Mouse (Mus musculus) CH12.LX (cell line): ENCODE measurements at regions not wholly inside any gene's neighbourhood (a gene's known extent, or its start where the extent isn't known, plus 50 kb on each side); places are given as distances from the start of the nearest gene placed in this dataset.

Experiments
- DNase-seq: peaks from one replicate; pipeline ENCODE4 v3.0.0-alpha.2; 2013; ENCODE audit errors: extremely low read depth
- H3K27ac ChIP-seq: 2 replicates; pipeline ENCODE4 v1.5.1; 2012; ENCODE audit warnings: low read depth, mild to moderate bottlenecking, control low read depth, moderate library complexity; ENCODE audit not compliant: insufficient read depth
- H3K27me3 ChIP-seq: replicated peaks from 2 replicates; pipeline ENCODE3; 2012; ENCODE audit warnings: inconsistent platforms
- H3K36me3 ChIP-seq, 2 experiments: replicated peaks in 1 of 2; 2 replicates each; pipeline versions ENCODE3 to v1.6.1; 2012; ENCODE audit warnings: inconsistent platforms in 1 of 2, low read length in 1 of 2, mild to moderate bottlenecking in 1 of 2, mixed read lengths in 1 of 2, moderate library complexity in 1 of 2; ENCODE audit not compliant: control insufficient read depth in 1 of 2, insufficient read depth in 1 of 2
- H3K4me1 ChIP-seq, 2 experiments: 2 replicates each; pipeline ENCODE4 v1.6.1; 2012; ENCODE audit warnings: inconsistent platforms in 1 of 2, moderate library complexity in 1 of 2; ENCODE audit not compliant: insufficient read depth in 2 of 2, control insufficient read depth in 1 of 2
- H3K4me2 ChIP-seq: 2 replicates; pipeline ENCODE4 v1.6.1; 2012; ENCODE audit warnings: low read depth, mild to moderate bottlenecking, control low read depth; ENCODE audit not compliant: poor library complexity, insufficient read depth, severe bottlenecking
- H3K4me3 ChIP-seq, 3 experiments: fragments of 150-350 bp in 1 of 3; sonication (generic) in 1 of 3; replicated peaks in 1 of 3; 2 replicates each; pipeline versions ENCODE3 to v1.5.1; 2011 to 2012; ENCODE audit warnings: low read depth in 2 of 3, low read length in 2 of 3, mild to moderate bottlenecking in 2 of 3, moderate library complexity in 2 of 3, control low read depth in 1 of 3, improper control_type of control experiment in 1 of 3, inconsistent platforms in 1 of 3, mixed read lengths in 1 of 3; ENCODE audit not compliant: poor library complexity in 1 of 3
- H3K79me2 ChIP-seq: replicated peaks from 2 replicates; pipeline ENCODE4 v1.6.1; 2012; ENCODE audit warnings: mild to moderate bottlenecking, moderate library complexity; ENCODE audit not compliant: control insufficient read depth, poor library complexity, insufficient read depth, severe bottlenecking; ENCODE audit errors: extremely low read depth
- H3K9ac ChIP-seq: 2 replicates; pipeline ENCODE4 v1.6.1; 2012; ENCODE audit warnings: low read depth, mild to moderate bottlenecking, control low read depth, moderate library complexity; ENCODE audit not compliant: insufficient read depth
- H3K9me3 ChIP-seq: replicated peaks from 2 replicates; pipeline ENCODE3; 2012; ENCODE audit warnings: low read length, inconsistent platforms, mixed read lengths
- CHD1 ChIP-seq: IDR thresholded peaks from 2 replicates; pipeline ENCODE4 v1.6.1; 2012; ENCODE audit warnings: low read depth, low read length, improper control_type of control experiment, inconsistent platforms
- ELF1 ChIP-seq: IDR thresholded peaks from 2 replicates; pipeline ENCODE4 v1.6.1; 2014; ENCODE audit warnings: low read depth, mild to moderate bottlenecking, inconsistent platforms, low read length, improper control_type of control experiment
- GABPA ChIP-seq: IDR thresholded peaks from 2 replicates; pipeline ENCODE4 v1.6.1; 2012; ENCODE audit warnings: low read depth, low read length, improper control_type of control experiment, inconsistent platforms; ENCODE audit not compliant: insufficient replicate concordance
- KAT2A ChIP-seq: IDR thresholded peaks from 2 replicates; pipeline ENCODE4 v1.6.1; 2012; ENCODE audit warnings: low read length, improper control_type of control experiment, inconsistent platforms; ENCODE audit not compliant: insufficient replicate concordance
- MAFK ChIP-seq: IDR thresholded peaks from 2 replicates; pipeline ENCODE4 v1.6.1; 2011; ENCODE audit warnings: low read length, improper control_type of control experiment; ENCODE audit not compliant: insufficient replicate concordance
- MAX ChIP-seq: IDR thresholded peaks from 2 replicates; pipeline ENCODE4 v1.6.1; 2011; ENCODE audit warnings: low read length, improper control_type of control experiment
- MAZ ChIP-seq: IDR thresholded peaks from 2 replicates; pipeline ENCODE4 v1.6.1; 2012; ENCODE audit warnings: low read depth, mild to moderate bottlenecking, inconsistent platforms, low read length, improper control_type of control experiment, moderate library complexity
- RCOR1 ChIP-seq: conservative IDR thresholded peaks from 2 replicates; pipeline ENCODE4 v1.6.1; 2012; ENCODE audit warnings: low read depth, mild to moderate bottlenecking, inconsistent platforms, low read length, improper control_type of control experiment
- SMC3 ChIP-seq: IDR thresholded peaks from 2 replicates; pipeline ENCODE4 v1.6.1; 2011; ENCODE audit warnings: low read depth, low read length, improper control_type of control experiment
- TBP ChIP-seq: conservative IDR thresholded peaks from 2 replicates; pipeline ENCODE4 v1.6.1; 2011; ENCODE audit warnings: low read depth, low read length, improper control_type of control experiment
- USF2 ChIP-seq: conservative IDR thresholded peaks from 2 replicates; pipeline ENCODE4 v1.6.1; 2011; ENCODE audit warnings: low read depth, low read length, improper control_type of control experiment
- ZC3H11A ChIP-seq: IDR thresholded peaks from 2 replicates; pipeline ENCODE4 v1.6.1; 2012; ENCODE audit warnings: low read depth, mild to moderate bottlenecking, inconsistent platforms, low read length, improper control_type of control experiment
- ZKSCAN1 ChIP-seq: IDR thresholded peaks from 2 replicates; pipeline ENCODE4 v1.6.1; 2012; ENCODE audit warnings: low read depth, inconsistent platforms, low read length, improper control_type of control experiment, borderline replicate concordance
- dilution Hi-C: fragments of 300-500 bp; cut with MboI; formaldehyde crosslinking; loops from 2 replicates; pipeline ENCODE4 v1.14.3; 2020; ENCODE audit warnings: low sequenced_read_pairs; ENCODE audit not compliant: extremely low pct_unique_long_range_greater_than_20kb, extremely low pct_ligation_motif_present
- in situ Hi-C: fragments of 300-500 bp; cut with MboI; formaldehyde crosslinking; loops from 3 replicates; pipeline ENCODE4 v1.14.3; 2019; ENCODE audit warnings: low sequenced_read_pairs, low pct_ligation_motif_present, low pct_unique_long_range_greater_than_20kb, mixed read lengths

DNA sequence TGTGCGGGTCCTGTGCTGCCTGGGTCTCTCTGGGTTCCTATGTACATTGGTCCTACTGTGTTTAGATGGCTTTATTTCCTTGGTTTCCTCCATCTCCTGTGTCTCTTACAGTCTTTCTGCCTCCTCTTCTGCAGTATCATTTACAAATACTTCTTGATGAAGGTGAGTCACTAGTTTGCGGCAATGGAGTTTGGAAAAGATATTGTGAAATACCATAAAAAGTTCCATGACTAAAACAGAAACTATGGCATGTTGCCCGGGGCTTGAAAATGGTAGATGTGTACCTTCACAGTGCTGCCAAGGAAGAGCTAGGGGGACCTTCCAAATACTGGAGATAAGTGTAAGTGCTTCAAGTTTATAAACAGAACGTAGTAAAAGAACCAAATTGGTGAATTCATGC, 571.4 kb upstream of the Zfp960 start:
- Histone ChIP-seq H3K9ac (no peak overlapping the region), H3K4me2 (no peak overlapping the region), H3K79me2 (no peaks in the 10 kb centered on the region), H3K27me3 (no peaks in the 10 kb centered on the region), H3K9me3 (no peaks in the 10 kb centered on the region), H3K36me3 (no peaks in the 10 kb centered on the region), H3K4me3 (no peak overlapping the region), H3K4me1 (no peaks in the 10 kb centered on the region), H3K27ac (no peak overlapping the region)
- TF ChIP-seq SMC3 (no peak), KAT2A (no peak), MAZ (no peak), TBP (no peak), ZKSCAN1 (no peak)
- in situ Hi-C loops, result no loop called here
- dilution Hi-C loops, result no loop called here
- no peak for DNase-seq

- no peaks in the 10 kb centered on the region for H3K36me3 ChIP-seq
- no peaks in the 10 kb centered on the region for H3K4me1 ChIP-seq
- DNase-seq, result no peak
- TF ChIP-seq MAX, result no peak
- TF ChIP-seq MAFK, result no peak
- peak; percentile 24; the same call in 1 of the 2 replicates for TF ChIP-seq USF2
- H3K27ac ChIP-seq, result no peak overlapping the region
- H3K4me3 ChIP-seq, result no peak overlapping the region
- dilution Hi-C loops, result no loop called here
- no peak overlapping the region for H3K9ac ChIP-seq
- H3K4me2 ChIP-seq, result no peak overlapping the region
- no peaks in the 10 kb centered on the region for H3K9me3 ChIP-seq
- no peaks in the 10 kb centered on the region for H3K27me3 ChIP-seq
- no peaks in the 10 kb centered on the region for H3K79me2 ChIP-seq
- in situ Hi-C loops, result no loop called here
Observed at GRCm38 (mm10) chr17:16486355-16486754, 577.6 kb upstream of the Zfp960 start.

DNA sequence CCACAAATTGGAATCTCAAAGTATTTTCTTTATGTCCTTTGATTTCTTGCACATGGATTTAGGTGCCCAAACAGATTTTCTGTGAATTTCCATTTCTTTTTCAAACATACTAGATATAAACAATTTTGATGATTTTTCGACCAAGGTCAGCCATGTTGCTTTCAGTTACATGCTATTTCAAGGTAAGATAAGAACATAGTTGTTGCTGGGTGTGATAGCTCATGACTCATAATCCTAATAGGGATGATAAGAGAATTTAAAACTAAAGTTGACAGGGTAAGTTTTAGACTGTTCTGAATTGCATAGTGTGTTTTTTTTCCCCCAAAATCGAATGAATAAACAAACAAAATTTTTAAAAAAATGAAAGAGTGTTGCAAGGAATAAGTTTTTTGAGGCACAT, 579.9 kb upstream of the Zfp960 start:
- in situ Hi-C loops (no loop called here), dilution Hi-C loops (no loop called here)
- TF ChIP-seq ELF1 (no peak), CHD1 (no peak), RCOR1 (no peak), ZC3H11A (no peak), GABPA (no peak)
- no peaks in the 10 kb centered on the region for H3K9me3 ChIP-seq
- no peak overlapping the region for H3K4me3 ChIP-seq
- no peak overlapping the region for H3K4me2 ChIP-seq
- no peaks in the 10 kb centered on the region for H3K79me2 ChIP-seq
- no peaks in the 10 kb centered on the region for H3K36me3 ChIP-seq
- DNase-seq, result no peak
- H3K27me3 ChIP-seq, result no peaks in the 10 kb centered on the region
- no peak overlapping the region for H3K27ac ChIP-seq
- H3K4me1 ChIP-seq, result peaks cover 2 to 10% of the 10 kb centered on the region in 2 experiments; a peak in 2 of 4 replicates
- no peak overlapping the region for H3K9ac ChIP-seq
